Mouse (Mus musculus): ENCODE measurements around the gene Dpp6.

Gene Dpp6

GRCm38 (mm10) chr5:27066837-27067236 is 249.8 kb downstream of the Dpp6 start:
- DNase-seq (ENCODE audit: low spot score), result no peak

GRCm38 (mm10) chr5:27075131-27075591 is 258.2 kb downstream of the Dpp6 start:
- DNase-seq (ENCODE audit: low spot score), result no peak

- DNase-seq (ENCODE audit: low spot score), result no peak
Observed at GRCm38 (mm10) chr5:27076046-27076445, 259.0 kb downstream of the Dpp6 start.

GRCm38 (mm10) chr5:27077821-27078220 is 260.8 kb downstream of the Dpp6 start:
- DNase-seq (ENCODE audit: low spot score), result no peak

GRCm38 (mm10) chr5:27081275-27081674 is 264.3 kb downstream of the Dpp6 start:
- no peak for DNase-seq (ENCODE audit: low spot score)

- DNase-seq (ENCODE audit: low spot score), result no peak
Observed at GRCm38 (mm10) chr5:27083762-27084161, 266.8 kb downstream of the Dpp6 start.

GRCm38 (mm10) chr5:27108221-27108620 is 291.2 kb downstream of the Dpp6 start:
- DNase-seq (ENCODE audit: low spot score), result no peak

- DNase-seq (ENCODE audit: low spot score), result no peak
Observed at GRCm38 (mm10) chr5:27122479-27122878, 305.5 kb downstream of the Dpp6 start.

GRCm38 (mm10) chr5:27122944-27123343 is 305.9 kb downstream of the Dpp6 start:
- no peak for DNase-seq (ENCODE audit: low spot score)

- no peak for DNase-seq (ENCODE audit: low spot score)
Observed at GRCm38 (mm10) chr5:27126034-27126433, 309.0 kb downstream of the Dpp6 start.

GRCm38 (mm10) chr5:27133196-27133595 is 316.2 kb downstream of the Dpp6 start:
- no peak for DNase-seq (ENCODE audit: low spot score)

GRCm38 (mm10) chr5:27134436-27135005 is 317.5 kb downstream of the Dpp6 start:
- DNase-seq (ENCODE audit: low spot score), result no peak

- DNase-seq (ENCODE audit: low spot score), result no peak
Observed at GRCm38 (mm10) chr5:27147397-27147945, 330.5 kb downstream of the Dpp6 start.

- no peak for DNase-seq (ENCODE audit: low spot score)
Observed at GRCm38 (mm10) chr5:27151017-27151416, 334.0 kb downstream of the Dpp6 start.

GRCm38 (mm10) chr5:27155671-27156070 is 338.7 kb downstream of the Dpp6 start:
- DNase-seq (ENCODE audit: low spot score), result no peak

- DNase-seq (ENCODE audit: low spot score), result no peak
Observed at GRCm38 (mm10) chr5:27156366-27156765, 339.4 kb downstream of the Dpp6 start.

- DNase-seq (ENCODE audit: low spot score), result no peak
Observed at GRCm38 (mm10) chr5:27161122-27161645, 344.2 kb downstream of the Dpp6 start.

GRCm38 (mm10) chr5:27168550-27168949 is 351.5 kb downstream of the Dpp6 start:
- no peak for DNase-seq (ENCODE audit: low spot score)

GRCm38 (mm10) chr5:27184963-27185362 is 368.0 kb downstream of the Dpp6 start:
- DNase-seq (ENCODE audit: low spot score), result no peak

GRCm38 (mm10) chr5:27191242-27191969 is 374.4 kb downstream of the Dpp6 start:
- DNase-seq (ENCODE audit: low spot score), result no peak

GRCm38 (mm10) chr5:27194157-27194556 is 377.2 kb downstream of the Dpp6 start:
- DNase-seq (ENCODE audit: low spot score), result no peak

- DNase-seq (ENCODE audit: low spot score), result no peak
Observed at GRCm38 (mm10) chr5:27194975-27195374, 378.0 kb downstream of the Dpp6 start.

Measured in ovary, adult 18-20 months (tissue).